Mouse (Mus musculus) ES-Bruce4 (cell line): ENCODE results near the gene C530008M17Rik. TPM values are rescaled to one million over a fixed set of nuclear protein-coding genes. Genes with fewer than 3 reads are reported as not detected.

ENCODE experiments used
- H3K27ac ChIP-seq: 2 replicates; pipeline ENCODE4 v1.5.1; 2012; ENCODE audit warnings: low read length, inconsistent platforms; ENCODE audit not compliant: insufficient read depth
- H3K27me3 ChIP-seq: 2 replicates; pipeline ENCODE4 v1.6.1; 2012; ENCODE audit warnings: mild to moderate bottlenecking, low read length, inconsistent platforms; ENCODE audit not compliant: control insufficient read depth, poor library complexity, insufficient read depth, severe bottlenecking
- H3K36me3 ChIP-seq: 2 replicates; pipeline ENCODE4 v1.6.1; 2012; ENCODE audit warnings: inconsistent platforms, mild to moderate bottlenecking, low read length, moderate library complexity; ENCODE audit not compliant: control insufficient read depth, poor library complexity, insufficient read depth, severe bottlenecking
- H3K4me1 ChIP-seq: one replicate; pipeline ENCODE4 v1.8.1; 2011; ENCODE audit warnings: low read length; ENCODE audit not compliant: control insufficient read depth, insufficient read depth
- H3K4me3 ChIP-seq: 2 replicates; pipeline ENCODE4 v1.5.1; 2011; ENCODE audit warnings: low read depth, mild to moderate bottlenecking, low read length
- H3K9ac ChIP-seq: 2 replicates; pipeline ENCODE4 v1.6.1; 2012; ENCODE audit warnings: low read depth, mild to moderate bottlenecking, inconsistent platforms; ENCODE audit not compliant: poor library complexity, severe bottlenecking
- H3K9me3 ChIP-seq: replicated peaks from 2 replicates; pipeline ENCODE4 v1.6.1; 2012; ENCODE audit warnings: mild to moderate bottlenecking, low read length, inconsistent platforms; ENCODE audit not compliant: control insufficient read depth, poor library complexity, insufficient read depth, severe bottlenecking
- CTCF ChIP-seq: IDR thresholded peaks from one replicate; pipeline ENCODE4 v1.8.1; 2011; ENCODE audit warnings: low read depth, low read length
- EP300 ChIP-seq: IDR thresholded peaks from 2 replicates; pipeline ENCODE4 v1.6.1; 2011; ENCODE audit warnings: low read depth, low read length; ENCODE audit not compliant: insufficient read depth
- POLR2A ChIP-seq: IDR thresholded peaks from one replicate; pipeline ENCODE4 v1.8.1; 2011; ENCODE audit warnings: low read length; ENCODE audit not compliant: insufficient read depth
- polyA plus RNA-seq: library from polyadenylated mRNA; stranded (reverse); fragments of >200 nt; gene quantifications from 2 replicates; pipeline ENCODE4 v1.2.4, GENCODE M21; 2011; ENCODE audit warnings: low read depth; ENCODE audit not compliant: missing spikeins, insufficient read depth, insufficient read length

Gene C530008M17Rik
- polyA plus RNA-seq, 1 experiment = 5.1 TPM

GRCm38 (mm10) chr5:76752351-76752750, 96.0 kb downstream of the C530008M17Rik start:
- Histone ChIP-seq H3K27ac (no peak overlapping the region), H3K4me3 (no peak overlapping the region)

GRCm38 (mm10) chr5:76760349-76760748, 104.0 kb downstream of the C530008M17Rik start:
- H3K9ac ChIP-seq = no peak overlapping the region
- no peaks in the 10 kb centered on the region for H3K9me3 ChIP-seq
- no peaks in the 10 kb centered on the region for H3K36me3 ChIP-seq
- H3K27ac ChIP-seq = no peak overlapping the region
- TF ChIP-seq CTCF (no peak), POLR2A (no peak), EP300 (no peak)
- H3K27me3 ChIP-seq = no peaks in the 10 kb centered on the region
- no peak overlapping the region for H3K4me3 ChIP-seq
- H3K4me1 ChIP-seq = no peaks in the 10 kb centered on the region

More at GRCm38 (mm10) chr5:76752351-76752750, 96.0 kb downstream of the C530008M17Rik start:
- no peaks in the 10 kb centered on the region for H3K27me3 ChIP-seq
- no peak overlapping the region for H3K9ac ChIP-seq
- TF ChIP-seq POLR2A (no peak), CTCF (no peak), EP300 (no peak)
- no peaks in the 10 kb centered on the region for H3K36me3 ChIP-seq
- no peaks in the 10 kb centered on the region for H3K9me3 ChIP-seq
- no peaks in the 10 kb centered on the region for H3K4me1 ChIP-seq

GRCm38 (mm10) chr5:76762030-76762698, 105.9 kb downstream of the C530008M17Rik start:
- H3K27ac ChIP-seq = no peak overlapping the region
- no peak overlapping the region for H3K4me3 ChIP-seq
- no peaks in the 10 kb centered on the region for H3K36me3 ChIP-seq
- no peaks in the 10 kb centered on the region for H3K9me3 ChIP-seq
- TF ChIP-seq EP300 = no peak
- no peak for TF ChIP-seq POLR2A
- TF ChIP-seq CTCF = no peak
- H3K9ac ChIP-seq = no peak overlapping the region
- H3K27me3 ChIP-seq = peaks cover 1% of the 10 kb centered on the region; the same call in 1 of the 2 replicates
- no peaks in the 10 kb centered on the region for H3K4me1 ChIP-seq

GRCm38 (mm10) chr5:76763148-76763701, 106.9 kb downstream of the C530008M17Rik start:
- Histone ChIP-seq H3K9me3 (no peaks in the 10 kb centered on the region), H3K4me3 (no peak overlapping the region), H3K4me1 (no peaks in the 10 kb centered on the region), H3K36me3 (no peaks in the 10 kb centered on the region), H3K27me3 (peaks cover 1% of the 10 kb centered on the region; the same call in 1 of the 2 replicates), H3K9ac (no peak overlapping the region), H3K27ac (no peak overlapping the region)
- no peak for TF ChIP-seq POLR2A
- TF ChIP-seq CTCF = no peak
- TF ChIP-seq EP300 = no peak

GRCm38 (mm10) chr5:76763731-76764130, 107.4 kb downstream of the C530008M17Rik start:
- H3K4me1 ChIP-seq = no peaks in the 10 kb centered on the region
- H3K9me3 ChIP-seq = no peaks in the 10 kb centered on the region
- no peak overlapping the region for H3K27ac ChIP-seq
- peaks cover 1% of the 10 kb centered on the region; the same call in 1 of the 2 replicates for H3K27me3 ChIP-seq
- H3K36me3 ChIP-seq = no peaks in the 10 kb centered on the region
- H3K4me3 ChIP-seq = no peak overlapping the region
- TF ChIP-seq POLR2A (no peak), EP300 (no peak), CTCF (no peak)
- no peak overlapping the region for H3K9ac ChIP-seq

- Histone ChIP-seq H3K9ac (no peak overlapping the region), H3K9me3 (no peaks in the 10 kb centered on the region), H3K4me1 (no peaks in the 10 kb centered on the region), H3K27ac (no peak overlapping the region), H3K4me3 (no peak overlapping the region), H3K36me3 (no peaks in the 10 kb centered on the region), H3K27me3 (peaks cover 1% of the 10 kb centered on the region; the same call in 1 of the 2 replicates)
- TF ChIP-seq CTCF (no peak), EP300 (no peak), POLR2A (no peak)
Measured at GRCm38 (mm10) chr5:76769014-76769413, 112.7 kb downstream of the C530008M17Rik start.
